Mouse (Mus musculus) kidney, embryonic 14.5 days (tissue): ENCODE measurements around the gene Zdhhc13. TPM values are rescaled to one million over a fixed set of nuclear protein-coding genes. Genes with fewer than 3 reads are reported as not detected.
A peak's percentile ranks its signal among the peaks of the same experiment; 100 is the strongest.

ENCODE experiments used
- ATAC-seq: fragments of 200-750 bp; cut with Nextera tagmentation; 2 replicates; pipeline ENCODE4 v1.8.0; 2017; ENCODE audit warnings: moderate number of reproducible peaks, mild to moderate bottlenecking, moderate TSS enrichment, moderate library complexity; ENCODE audit not compliant: low FRiP score, low TSS enrichment
- H3K27ac ChIP-seq: fragments of 300-500 bp; sonication (generic); 2 replicates; pipeline ENCODE4 v1.5.1; 2014; ENCODE audit warnings: low read depth, mild to moderate bottlenecking, low read length, moderate library complexity, mixed read lengths
- H3K27me3 ChIP-seq: fragments of 300-500 bp; sonication (generic); 2 replicates; pipeline ENCODE4 v1.6.1; 2014; ENCODE audit warnings: mild to moderate bottlenecking, low read length; ENCODE audit not compliant: control insufficient read depth, insufficient read depth
- H3K36me3 ChIP-seq: fragments of 300-500 bp; sonication (generic); 2 replicates; pipeline ENCODE4 v1.6.1; 2014; ENCODE audit warnings: low read length, mixed read lengths; ENCODE audit not compliant: control insufficient read depth, insufficient read depth
- H3K4me1 ChIP-seq: fragments of 300-500 bp; sonication (generic); 2 replicates; pipeline ENCODE4 v1.6.1; 2014; ENCODE audit warnings: low read length, mixed read lengths; ENCODE audit not compliant: control insufficient read depth, insufficient read depth
- H3K4me2 ChIP-seq: fragments of 300-500 bp; sonication (generic); replicated peaks from 2 replicates; pipeline ENCODE4 v1.6.1; 2014; ENCODE audit warnings: low read depth, mild to moderate bottlenecking, low read length
- H3K4me3 ChIP-seq: fragments of 300-500 bp; sonication (generic); 2 replicates; pipeline ENCODE4 v1.5.1; 2014; ENCODE audit warnings: mild to moderate bottlenecking, low read length
- H3K9ac ChIP-seq: fragments of 300-500 bp; sonication (generic); 2 replicates; pipeline ENCODE4 v1.6.1; 2014; ENCODE audit warnings: low read depth, mild to moderate bottlenecking, low read length, moderate library complexity
- H3K9me3 ChIP-seq: fragments of 300-500 bp; sonication (generic); 2 replicates; pipeline ENCODE4 v1.6.1; 2016; ENCODE audit warnings: low read length; ENCODE audit not compliant: control insufficient read depth
- WGBS: fragments of 180-500 bp; shearing (Covaris S2); extraction: QIAGEN DNeasy Blood & Tissue Kit; methylation state at CpG from one replicate; pipeline ENCODE4 v1.1.7; 2014; 5-methylcytosine and 5-hydroxymethylcytosine counted together
- polyA plus RNA-seq: library from polyadenylated mRNA; unstranded; fragments of >200 nt; fragmentation: Nextera tagmentation; extraction: Ambion mirVana; gene quantifications from 2 replicates; pipeline ENCODE4 v1.2.1, GENCODE M21; 2014

The Zdhhc13 gene
- polyA plus RNA-seq = 43.9 and 52.8 TPM in 2 replicates

DNA sequence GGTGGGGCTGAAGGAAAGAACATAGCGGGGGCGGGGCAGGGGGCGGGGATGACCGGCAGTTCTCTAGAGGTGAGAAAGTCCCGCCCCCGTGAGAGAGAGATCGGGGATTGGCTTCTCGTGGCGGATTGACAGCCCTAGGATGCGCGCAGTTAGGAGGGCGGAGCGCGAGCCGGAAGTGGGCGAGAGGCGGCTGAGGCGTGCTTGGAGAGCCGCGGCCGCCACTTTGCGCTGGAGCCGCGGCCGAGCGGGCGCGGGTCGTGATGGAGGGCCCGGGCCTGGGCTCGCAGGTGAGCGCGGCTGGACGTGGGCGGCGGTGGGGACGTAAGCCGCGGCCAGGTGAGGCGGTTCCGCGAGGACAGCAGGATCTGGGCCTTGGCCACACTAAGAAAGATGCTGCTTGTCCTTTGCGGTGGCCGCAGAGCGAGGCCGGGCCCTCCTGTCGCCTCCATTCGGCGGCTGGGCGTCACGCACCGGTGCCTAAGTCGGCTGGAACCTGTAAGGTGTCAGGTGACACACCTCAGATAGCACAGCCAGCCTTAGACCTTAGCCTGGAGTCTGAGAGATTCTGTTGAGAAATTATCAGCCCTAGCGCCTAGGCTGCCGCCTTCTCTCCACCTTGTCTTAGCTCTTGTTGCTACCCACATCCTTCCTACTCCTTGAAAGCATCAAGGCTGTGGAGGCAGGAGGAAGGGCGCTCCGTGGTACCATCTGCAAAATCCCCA, at the start of gene Zdhhc13:
Gene Zdhhc13 (plus strand): TSS at position 153 of the 722 bp plus-strand sequence.
- peak within 1 kb of the TSS; percentile 78 for H3K27ac ChIP-seq
- peak within 1 kb of the TSS; percentile 81 for H3K9ac ChIP-seq
- peak within 1 kb of the TSS; percentile 84 for H3K4me2 ChIP-seq
- no peaks in the 10 kb centered on the region for H3K9me3 ChIP-seq
- ATAC-seq = peak; percentile 99
- no peaks in the 10 kb centered on the region; the same call in 1 of the 2 replicates for H3K36me3 ChIP-seq
- H3K4me1 ChIP-seq = peaks cover 13% of the 10 kb centered on the region
- under 1% methylated on average over 57 of the region's 57 CpGs for WGBS
- no peaks in the 10 kb centered on the region for H3K27me3 ChIP-seq
- H3K4me3 ChIP-seq = peak within 1 kb of the TSS; percentile 82

DNA sequence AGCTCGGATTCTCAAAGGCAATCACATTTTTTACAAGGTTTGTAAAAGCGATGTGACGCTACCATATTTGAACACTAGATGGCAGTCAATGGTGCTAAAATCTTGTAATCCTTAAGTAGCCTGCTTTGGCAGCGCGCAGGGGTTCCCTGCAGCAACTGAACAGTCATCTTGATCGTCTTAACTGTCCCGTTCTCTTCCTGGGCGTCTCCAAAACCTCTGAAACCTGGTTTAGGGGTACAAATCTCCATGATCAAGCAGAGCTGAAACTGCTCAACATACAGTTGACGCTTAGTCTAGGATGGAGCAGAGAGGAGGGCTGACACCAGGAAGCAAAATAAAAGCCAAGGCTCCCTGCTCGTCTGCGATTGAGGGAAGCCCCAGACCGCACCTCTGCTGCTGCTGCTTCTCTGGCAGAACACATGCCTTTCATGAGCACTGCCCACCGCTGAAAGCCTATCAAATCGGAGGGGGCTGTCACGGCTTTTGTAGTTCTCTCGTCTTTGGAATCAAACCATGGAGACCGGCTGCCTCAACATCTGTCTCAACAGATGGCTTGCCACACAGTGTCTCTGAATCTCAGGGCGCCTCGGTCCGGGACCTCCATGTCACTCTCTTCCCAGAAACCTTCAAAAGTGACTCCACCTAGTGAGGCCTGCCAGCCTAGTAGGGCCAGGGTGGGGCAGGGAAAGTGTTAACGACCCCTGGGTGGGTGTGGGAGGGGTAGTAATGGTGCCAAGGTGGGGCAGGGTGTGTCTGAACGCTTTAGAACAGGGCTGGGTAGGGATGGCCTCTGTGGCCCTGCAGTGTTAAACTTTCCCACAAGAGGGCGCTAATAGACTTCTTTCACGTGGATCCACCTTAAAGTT, 39.3 kb upstream of the Zdhhc13 start:
- WGBS = 2% methylated on average over 24 of the region's 24 CpGs
- peak; percentile 88 for ATAC-seq
- Histone ChIP-seq H3K9ac (peak overlapping the region; percentile 48), H3K9me3 (no peaks in the 10 kb centered on the region), H3K4me2 (peak overlapping the region; percentile 88), H3K27me3 (no peaks in the 10 kb centered on the region), H3K27ac (no peak overlapping the region), H3K4me3 (peak overlapping the region; percentile 42), H3K36me3 (no peaks in the 10 kb centered on the region), H3K4me1 (0 out of 2 replicates have a peak, but pooled peaks cover 3% of the 10 kb centered on the region)

DNA sequence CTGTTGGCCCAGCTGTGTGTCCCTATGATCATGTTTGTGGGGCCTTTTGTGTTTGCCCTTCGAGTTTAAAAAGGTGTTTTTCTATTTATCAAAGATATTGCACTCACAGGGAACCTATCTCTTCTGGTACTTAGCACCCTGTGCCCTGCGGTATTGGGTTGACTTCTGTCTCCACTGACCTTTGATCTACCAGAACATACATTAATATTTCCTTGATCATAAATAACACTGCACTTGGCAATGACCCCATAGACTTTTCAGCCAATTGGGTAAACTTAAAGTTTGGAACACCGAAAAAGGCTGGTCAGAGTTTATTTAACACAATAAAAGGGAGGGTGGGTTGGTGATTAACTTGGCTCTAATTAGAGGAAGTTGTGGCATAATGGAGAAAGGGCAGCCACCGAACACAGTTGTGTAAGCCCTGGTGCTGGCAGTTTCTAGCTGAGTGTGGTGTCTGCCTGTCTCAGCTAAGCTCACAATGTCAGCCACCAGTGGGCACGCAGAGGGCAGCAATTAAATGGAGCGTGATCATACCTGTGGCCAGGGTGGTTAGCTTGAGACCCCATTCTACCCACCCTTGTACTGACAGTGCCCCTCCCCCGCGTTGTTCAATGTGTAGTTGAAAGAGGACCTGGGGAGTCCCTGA, 38.5 kb upstream of the Zdhhc13 start:
- 50% methylated on average over 8 of the region's 8 CpGs for WGBS
- Histone ChIP-seq H3K27me3 (no peaks in the 10 kb centered on the region), H3K4me1 (0 out of 2 replicates have a peak, but pooled peaks cover 3% of the 10 kb centered on the region), H3K9ac (no peak overlapping the region), H3K36me3 (no peaks in the 10 kb centered on the region), H3K4me3 (no peak overlapping the region), H3K9me3 (no peaks in the 10 kb centered on the region), H3K27ac (no peak overlapping the region), H3K4me2 (peak overlapping the region; percentile 88)
- peak; percentile 38; the same call in 1 of the 2 replicates for ATAC-seq

DNA sequence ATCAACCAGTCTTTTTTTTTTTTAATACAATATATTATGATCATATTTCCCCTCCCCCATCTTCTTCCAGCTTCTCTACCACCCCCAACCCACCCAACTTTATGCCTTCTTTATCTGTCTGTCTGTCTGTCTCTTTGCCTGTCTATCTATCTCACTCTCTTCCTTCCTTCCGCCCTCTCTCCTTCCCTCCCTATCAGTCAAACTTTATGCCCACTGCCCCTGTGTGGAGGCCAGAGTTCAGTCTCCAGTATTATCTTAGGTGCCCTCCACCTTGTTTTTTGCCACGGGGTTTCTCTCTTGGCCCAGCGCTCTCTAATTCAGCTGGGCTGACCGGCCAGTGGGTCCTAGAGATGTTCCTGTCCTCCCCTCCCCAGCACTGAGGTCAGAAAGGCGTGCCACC, 37.6 kb upstream of the Zdhhc13 start:
- ATAC-seq = no peak
- no peaks in the 10 kb centered on the region for H3K9me3 ChIP-seq
- H3K36me3 ChIP-seq = no peaks in the 10 kb centered on the region
- WGBS = 85% methylated on average over 5 of the region's 5 CpGs
- H3K4me3 ChIP-seq = no peak overlapping the region
- H3K27ac ChIP-seq = no peak overlapping the region
- no peaks in the 10 kb centered on the region for H3K27me3 ChIP-seq
- H3K9ac ChIP-seq = no peak overlapping the region
- no peak overlapping the region for H3K4me2 ChIP-seq
- 0 out of 2 replicates have a peak, but pooled peaks cover 3% of the 10 kb centered on the region for H3K4me1 ChIP-seq

DNA sequence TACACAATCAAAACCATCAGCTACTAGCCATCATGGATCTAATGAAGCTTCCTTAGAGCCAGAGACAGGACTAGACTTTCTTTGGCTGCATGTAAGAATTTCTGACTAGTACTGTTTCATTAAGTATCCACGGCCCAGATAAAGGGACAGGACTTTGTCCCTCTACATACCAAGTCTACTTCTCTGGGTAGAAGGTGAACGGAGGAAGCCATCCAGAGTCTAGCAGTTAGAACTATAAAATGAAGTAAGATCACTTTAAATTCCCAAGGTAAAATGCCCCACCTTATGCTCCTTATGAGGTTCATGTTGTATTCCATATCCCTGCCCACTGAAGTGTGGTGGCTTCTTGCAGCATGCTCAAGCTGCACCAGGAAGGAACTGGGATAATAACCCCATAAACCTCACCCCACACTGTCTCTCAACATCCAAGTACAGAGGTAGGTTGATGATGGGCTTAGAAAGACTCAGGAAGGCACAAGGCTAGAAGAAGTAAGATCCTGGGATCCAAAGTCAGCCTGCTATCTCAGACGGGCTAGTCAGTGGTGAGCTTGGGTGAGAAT, 34.3 kb upstream of the Zdhhc13 start:
- Histone ChIP-seq H3K9me3 (no peaks in the 10 kb centered on the region), H3K4me1 (0 out of 2 replicates have a peak, but pooled peaks cover 3% of the 10 kb centered on the region), H3K27ac (no peak overlapping the region), H3K27me3 (no peaks in the 10 kb centered on the region), H3K36me3 (no peaks in the 10 kb centered on the region), H3K9ac (no peak overlapping the region), H3K4me3 (no peak overlapping the region), H3K4me2 (no peak overlapping the region)
- ATAC-seq = no peak
- WGBS = 85% methylated on average over 3 of the region's 3 CpGs

DNA sequence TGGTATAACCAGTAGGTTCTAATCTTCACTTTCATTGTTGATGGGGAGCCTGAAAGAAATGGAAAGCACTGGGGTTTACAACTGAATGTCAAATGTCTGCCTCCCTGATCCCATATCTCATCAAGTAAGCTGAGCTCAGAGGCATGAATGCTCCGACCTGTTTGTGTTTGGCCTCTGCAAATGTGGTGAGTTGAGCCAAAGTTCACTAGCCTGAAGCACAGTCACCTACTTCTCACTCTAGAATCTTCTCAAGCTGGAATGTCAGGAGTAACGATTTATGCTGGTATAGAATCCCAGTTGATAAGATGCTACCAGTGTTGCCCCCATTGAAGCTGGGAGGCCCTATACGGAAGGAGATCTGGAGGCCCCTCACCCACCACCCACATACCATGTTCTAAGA, 33.0 kb upstream of the Zdhhc13 start:
- no peaks in the 10 kb centered on the region for H3K4me1 ChIP-seq
- no peak for ATAC-seq
- H3K36me3 ChIP-seq = no peaks in the 10 kb centered on the region
- no peak overlapping the region for H3K4me2 ChIP-seq
- no peaks in the 10 kb centered on the region for H3K9me3 ChIP-seq
- no peaks in the 10 kb centered on the region for H3K27me3 ChIP-seq
- H3K27ac ChIP-seq = no peak overlapping the region
- no peak overlapping the region for H3K4me3 ChIP-seq
- no peak overlapping the region for H3K9ac ChIP-seq
- 76% methylated on average over 3 of the region's 3 CpGs for WGBS

DNA sequence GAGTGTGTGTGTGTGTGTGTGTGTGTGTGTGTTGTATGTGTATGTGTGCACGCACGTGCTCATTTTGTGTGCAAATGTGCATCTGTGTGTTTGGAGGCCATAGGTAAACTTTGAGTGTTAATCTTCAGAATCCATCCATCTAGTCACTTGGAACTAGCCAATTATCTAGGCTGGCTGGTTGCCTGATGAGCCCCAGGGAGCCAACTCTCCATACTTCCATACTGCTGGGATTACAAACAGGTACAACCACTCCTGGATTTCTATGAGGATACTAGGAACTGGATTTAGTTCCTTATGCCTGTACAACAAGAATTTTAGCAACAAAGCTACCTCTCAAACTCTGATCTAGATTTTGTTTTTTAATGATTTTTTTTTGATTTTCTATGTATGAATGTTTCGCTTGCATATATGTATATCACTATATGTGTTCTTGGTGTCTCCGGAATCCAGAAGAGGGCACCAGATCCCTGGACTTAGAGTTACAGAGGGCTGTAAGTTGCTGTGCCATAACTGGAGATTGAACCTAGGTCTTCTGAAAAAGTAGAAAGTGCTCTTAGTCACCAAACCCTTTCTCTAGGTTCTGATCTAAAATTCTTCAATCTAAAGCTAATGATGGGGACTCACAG, 32.4 kb upstream of the Zdhhc13 start:
- no peaks in the 10 kb centered on the region for H3K27me3 ChIP-seq
- 96% methylated on average over 4 of the region's 4 CpGs for WGBS
- no peaks in the 10 kb centered on the region for H3K4me1 ChIP-seq
- no peaks in the 10 kb centered on the region for H3K9me3 ChIP-seq
- H3K9ac ChIP-seq = no peak overlapping the region
- H3K4me2 ChIP-seq = no peak overlapping the region
- no peaks in the 10 kb centered on the region for H3K36me3 ChIP-seq
- H3K27ac ChIP-seq = no peak overlapping the region
- H3K4me3 ChIP-seq = no peak overlapping the region
- ATAC-seq = no peak

DNA sequence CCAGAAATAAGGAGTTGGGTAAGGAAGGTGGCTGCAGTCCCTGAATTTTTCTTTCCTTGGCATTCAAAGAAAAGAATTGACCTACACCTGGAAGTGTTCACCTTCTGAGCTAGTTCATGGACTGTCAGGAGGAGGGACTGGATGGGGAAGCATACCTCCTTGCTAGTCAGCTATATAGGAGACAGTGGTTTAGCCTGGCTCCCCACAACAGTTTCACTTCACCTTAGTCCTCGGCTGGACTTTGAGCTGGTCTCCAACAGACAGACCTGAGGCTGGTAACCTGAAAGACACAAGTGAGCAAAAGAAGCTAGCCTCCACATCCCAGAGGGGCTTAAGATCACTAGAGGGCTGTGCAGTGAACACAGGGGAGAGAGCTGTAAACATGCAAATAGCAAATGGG, 30.7 kb upstream of the Zdhhc13 start:
- ATAC-seq = no peak
- H3K4me2 ChIP-seq = no peak overlapping the region
- WGBS = 68% methylated on average over 1 of the region's 1 CpGs
- no peaks in the 10 kb centered on the region for H3K27me3 ChIP-seq
- no peaks in the 10 kb centered on the region for H3K9me3 ChIP-seq
- H3K36me3 ChIP-seq = no peaks in the 10 kb centered on the region
- no peak overlapping the region for H3K4me3 ChIP-seq
- no peak overlapping the region for H3K9ac ChIP-seq
- no peak overlapping the region for H3K27ac ChIP-seq
- H3K4me1 ChIP-seq = no peaks in the 10 kb centered on the region
